Mouse (Mus musculus) monocyte, adult 5-6 weeks (primary cell): ENCODE data around the gene Armc9. TPM values are rescaled to one million over a fixed set of nuclear protein-coding genes. Genes with fewer than 3 reads are reported as not detected.
A peak's percentile ranks its signal among the peaks of the same experiment; 100 is the strongest.

Source experiments
- ATAC-seq: fragments of 153-309, 156-312 bp; replicated peaks from 2 replicates; pipeline ENCODE4 v1.8.0; 2017; ENCODE audit warnings: mild to moderate bottlenecking; ENCODE audit not compliant: low TSS enrichment, insufficient number of reproducible peaks, severe bottlenecking, poor library complexity, low FRiP score
- total RNA-seq: library from RNA; stranded (forward); fragments of 200-1000, 200-491, 200-594 nt; gene quantifications from 3 replicates; pipeline ENCODE4 v1.2.3, GENCODE M21; 2017

Armc9 gene
- total RNA-seq, 1 experiment from 2014 or later, result 5.3 TPM

GRCm38 (mm10) chr1:86160059-86160458 lies 5.5 kb downstream of the Armc9 start:
- ATAC-seq, result no peak

- ATAC-seq, result no peak
These were observed 5.9 kb downstream of the Armc9 start for GRCm38 (mm10) chr1:86160479-86160878.

- no peak for ATAC-seq
These were observed 6.5 kb downstream of the Armc9 start for GRCm38 (mm10) chr1:86161061-86161460.

GRCm38 (mm10) chr1:86174602-86175001 lies 20.0 kb downstream of the Armc9 start:
- ATAC-seq, result no peak

GRCm38 (mm10) chr1:86176066-86176465 lies 21.5 kb downstream of the Armc9 start:
- ATAC-seq, result no peak

- ATAC-seq, result peak; percentile 98
These were observed 24.1 kb downstream of the Armc9 start for GRCm38 (mm10) chr1:86178462-86179253.

- ATAC-seq, result no peak
These were observed 27.6 kb downstream of the Armc9 start for GRCm38 (mm10) chr1:86182004-86182709.

- ATAC-seq, result no peak
These were observed 29.1 kb downstream of the Armc9 start for GRCm38 (mm10) chr1:86183577-86184263.

GRCm38 (mm10) chr1:86186762-86187161 lies 32.2 kb downstream of the Armc9 start:
- ATAC-seq, result 0 out of 2 replicates have a peak, but pooled peaks have one; percentile 38

- ATAC-seq, result no peak
These were observed 33.3 kb downstream of the Armc9 start for GRCm38 (mm10) chr1:86187856-86188255.

- ATAC-seq, result no peak
These were observed 33.7 kb downstream of the Armc9 start for GRCm38 (mm10) chr1:86188271-86188670.

- ATAC-seq, result 0 out of 2 replicates have a peak, but pooled peaks have one; percentile 23
These were observed 34.6 kb downstream of the Armc9 start for GRCm38 (mm10) chr1:86189034-86189702.

GRCm38 (mm10) chr1:86190843-86191242 lies 36.3 kb downstream of the Armc9 start:
- ATAC-seq, result no peak

GRCm38 (mm10) chr1:86194044-86194443 lies 39.5 kb downstream of the Armc9 start:
- ATAC-seq, result 0 out of 2 replicates have a peak, but pooled peaks have one; percentile 44

- no peak for ATAC-seq
These were observed 43.7 kb downstream of the Armc9 start for GRCm38 (mm10) chr1:86198276-86198675.

GRCm38 (mm10) chr1:86199026-86199425 lies 44.4 kb downstream of the Armc9 start:
- no peak for ATAC-seq

GRCm38 (mm10) chr1:86201312-86201711 lies 46.7 kb downstream of the Armc9 start:
- no peak for ATAC-seq

GRCm38 (mm10) chr1:86202617-86203219 lies 48.1 kb downstream of the Armc9 start:
- no peak for ATAC-seq
